Mouse (Mus musculus) megakaryocyte, adult 5-6 weeks (primary cell): ENCODE data around the gene Sbf2. TPM values are rescaled to one million over a fixed set of nuclear protein-coding genes. Genes with fewer than 3 reads are reported as not detected.

Experiments used
- total RNA-seq, 2 experiments: library from RNA; stranded (forward) in 1 of 2; stranded (reverse) in 1 of 2; fragments of 153-499, 151-499 nt in 1 of 2; fragments of 221-1000, 200-1000 nt in 1 of 2; gene quantifications; 2 replicates each; pipeline versions ENCODE4 v1.2.3 to v1.2.4; 2015 to 2017

Sbf2 gene
- total RNA-seq, 2 experiments from 2014 or later, result 2.2 to 4.6 TPM

Other genes starting within 250 kb of the Sbf2 start
- 0.13 TPM in 1 of 2 replicates, not detected in the other for gene Adm, start 12.7 kb upstream of the Sbf2 start, total RNA-seq (2015)
- gene Adm, start 12.7 kb upstream of the Sbf2 start, total RNA-seq (2017), result not detected in 2 replicates
- 68.0 and 76.8 TPM in 2 replicates for gene Ampd3, start 153.3 kb upstream of the Sbf2 start, total RNA-seq (2015)
- gene Ampd3, start 153.3 kb upstream of the Sbf2 start, total RNA-seq (2017), result 32.6 and 46.5 TPM in 2 replicates
- 31.6 and 36.3 TPM in 2 replicates for gene Rnf141, start 229.5 kb upstream of the Sbf2 start, total RNA-seq (2015)
- 28.7 and 39.0 TPM in 2 replicates for gene Rnf141, start 229.5 kb upstream of the Sbf2 start, total RNA-seq (2017)
- gene Lyve1, start 248.3 kb upstream of the Sbf2 start, total RNA-seq (2015), result 1.1 and 1.2 TPM in 2 replicates
- 0.92 and 0.98 TPM in 2 replicates for gene Lyve1, start 248.3 kb upstream of the Sbf2 start, total RNA-seq (2017)